Mouse (Mus musculus) erythroblast, embryonic 14.5 days (primary cell): Measurements from ENCODE around the gene Tsc2.

Experiments
- GATA1 ChIP-seq: IDR thresholded peaks from 2 replicates; pipeline ENCODE4 v1.6.1; 2012; ENCODE audit warnings: low read length, inconsistent platforms, mixed read lengths
- TAL1 ChIP-seq: IDR thresholded peaks from 3 replicates; pipeline ENCODE4 v1.6.1; 2012; ENCODE audit warnings: low read length, inconsistent platforms, mixed read lengths

- TF ChIP-seq GATA1 (no peak), TAL1 (no peak)
Observed at GRCm38 (mm10) chr17:24595126-24596072, 37.0 kb downstream of the Tsc2 start.
